Mouse (Mus musculus) gastrocnemius, postnatal 14 days (tissue): ENCODE results near the gene Ifit2. TPM values are rescaled to one million over a fixed set of nuclear protein-coding genes. Genes with fewer than 3 reads are reported as not detected.
"Not testable (repeated sequence)": the region's sequence is repeated elsewhere in the genome, so short reads cannot be mapped to it uniquely, and the experiment has no call there.

Experiments used
- DNase-seq: peaks from one replicate; pipeline ENCODE4 v3.0.0; 2021; ENCODE audit warnings: mixed read lengths
- intact Hi-C: fragments of 180-260 bp; cut with DNase I; formaldehyde crosslinking; loops from one replicate; pipeline ENCODE4 v1.15.1; 2025; ENCODE audit warnings: low total_unique reads
- total RNA-seq, 2 experiments: library from RNA; stranded (reverse); gene quantifications; 2 replicates each; pipeline ENCODE4 v1.2.3; 2021

The Ifit2 gene
- total RNA-seq, 2 experiments from 2014 or later: 1.8 to 2.0 TPM

DNA sequence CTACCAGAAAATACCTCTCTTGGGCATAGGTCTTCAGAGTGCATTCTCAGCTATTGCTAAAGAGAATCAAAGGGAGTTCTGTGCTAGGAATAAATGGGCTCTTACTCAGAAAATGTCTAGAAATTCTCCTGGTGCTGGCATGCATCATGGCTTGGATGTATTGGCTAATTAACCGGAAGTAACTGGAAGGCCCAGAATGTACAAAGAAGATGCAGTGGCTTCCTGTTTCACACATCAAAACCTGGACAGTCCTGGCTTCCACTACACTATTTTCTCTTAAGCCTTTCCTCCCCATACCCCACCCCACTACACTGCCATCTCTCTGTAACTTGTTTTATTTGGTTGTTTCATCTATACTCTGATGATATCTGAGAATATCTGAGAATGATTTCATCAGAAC is 11.1 kb upstream of the Ifit2 start:
- no peak for DNase-seq
- intact Hi-C loops: no loop called here

DNA sequence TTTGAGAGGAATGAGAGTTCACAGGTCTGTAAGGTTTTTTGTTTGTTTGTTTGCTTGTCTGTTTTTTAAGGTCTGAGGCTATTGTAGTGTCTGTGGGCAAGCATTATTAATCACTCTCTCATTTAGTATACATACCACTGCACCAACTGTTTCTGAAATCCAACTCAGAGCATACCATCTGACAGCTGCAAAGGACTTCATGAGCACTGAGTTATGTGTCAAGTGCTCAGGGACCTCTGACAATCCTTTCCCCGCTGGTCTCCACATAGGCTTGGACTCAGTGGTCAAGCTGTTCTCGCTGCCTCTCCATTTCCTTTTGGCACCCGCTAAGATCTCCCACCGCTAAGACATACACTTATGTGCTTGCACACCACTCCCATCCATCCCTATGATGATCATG is 4.3 kb upstream of the Ifit2 start:
- DNase-seq: no peak
- intact Hi-C loops: loop anchor here (5.0 kb wide), 2 partner anchors 91 to 209 kb away; no protein-coding TSS in a partner anchor

DNA sequence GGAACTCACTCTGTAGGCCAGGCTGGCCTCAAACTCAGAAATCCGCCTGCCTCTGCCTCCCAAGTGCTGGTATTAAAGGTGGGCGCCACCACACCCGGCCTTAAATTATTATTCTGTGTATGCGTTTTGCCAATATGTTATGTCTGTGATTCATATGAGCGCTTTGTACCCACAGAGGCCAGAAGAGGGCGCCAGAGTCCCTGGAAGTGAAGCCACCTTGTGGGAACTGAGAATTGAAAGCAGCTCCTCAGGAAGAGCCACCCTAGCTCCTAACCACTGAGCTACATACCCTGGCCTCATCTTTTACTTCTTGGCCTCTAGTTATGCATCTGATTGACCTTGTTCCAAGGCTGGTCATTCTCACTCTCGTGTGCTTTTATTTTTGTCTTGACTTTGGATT is 2.5 kb upstream of the Ifit2 start:
- intact Hi-C loops: loop anchor here (5.0 kb wide), 2 partner anchors 89 to 211 kb away; no protein-coding TSS in a partner anchor
- DNase-seq: peak; percentile 72

DNA sequence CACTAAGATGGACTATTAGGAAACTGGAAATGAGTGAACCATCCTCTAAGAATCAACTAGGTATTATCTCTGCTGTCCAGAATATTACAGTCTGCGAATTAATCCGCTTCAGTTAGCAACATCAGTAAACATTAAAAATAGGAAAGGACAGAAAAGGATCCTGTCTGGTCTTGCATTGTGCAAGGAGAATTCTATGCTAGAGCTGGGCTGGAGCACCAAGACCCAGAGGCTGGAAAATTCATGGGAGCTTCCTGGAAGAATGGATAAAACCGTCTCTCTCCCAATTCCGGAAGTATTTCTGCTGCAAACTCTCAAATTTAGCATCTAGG is 325 bp upstream of the Ifit2 start:
- intact Hi-C loops: no loop called here
- DNase-seq: no peak

DNA sequence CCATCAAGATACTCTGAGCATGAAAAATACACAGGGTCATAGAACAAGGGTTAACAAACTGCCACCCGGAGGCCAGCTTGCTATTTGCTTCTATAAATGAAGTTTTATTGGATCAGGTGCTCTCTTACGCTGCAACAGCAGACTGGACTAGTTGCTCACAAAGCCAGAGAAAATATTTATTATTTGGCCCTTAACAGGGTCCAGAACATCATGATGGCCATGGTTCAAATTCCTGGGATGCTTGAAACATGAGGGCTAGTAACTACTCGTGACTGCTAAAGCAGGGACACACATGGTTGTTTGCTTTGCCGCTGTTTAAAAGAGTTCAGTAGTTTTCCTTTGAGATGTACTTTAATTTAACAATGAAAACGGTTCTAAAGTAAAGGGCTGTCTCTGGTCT is 1.5 kb downstream of the Ifit2 start:
- no peak for DNase-seq
- intact Hi-C loops: no loop called here

DNA sequence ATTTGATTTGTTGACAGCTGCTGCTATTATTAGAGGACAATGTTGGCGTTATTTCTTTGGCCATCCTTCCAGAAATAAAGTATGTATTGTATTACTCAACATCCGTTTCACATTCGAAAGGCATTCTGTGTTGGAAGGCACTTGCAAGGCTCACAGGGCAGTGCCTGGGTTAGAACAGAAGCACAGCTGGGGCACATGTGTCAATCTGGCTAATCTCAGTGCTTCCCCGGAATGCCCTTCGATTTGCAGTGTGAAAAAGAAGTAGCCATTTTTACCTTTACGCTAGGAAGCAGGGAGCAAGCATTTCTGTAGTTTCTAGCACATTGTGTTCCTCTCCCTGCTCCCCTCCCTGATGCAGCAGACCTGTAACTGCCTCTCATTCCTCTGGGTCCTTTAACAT is 2.5 kb downstream of the Ifit2 start:
- intact Hi-C loops: no loop called here
- DNase-seq: no peak

DNA sequence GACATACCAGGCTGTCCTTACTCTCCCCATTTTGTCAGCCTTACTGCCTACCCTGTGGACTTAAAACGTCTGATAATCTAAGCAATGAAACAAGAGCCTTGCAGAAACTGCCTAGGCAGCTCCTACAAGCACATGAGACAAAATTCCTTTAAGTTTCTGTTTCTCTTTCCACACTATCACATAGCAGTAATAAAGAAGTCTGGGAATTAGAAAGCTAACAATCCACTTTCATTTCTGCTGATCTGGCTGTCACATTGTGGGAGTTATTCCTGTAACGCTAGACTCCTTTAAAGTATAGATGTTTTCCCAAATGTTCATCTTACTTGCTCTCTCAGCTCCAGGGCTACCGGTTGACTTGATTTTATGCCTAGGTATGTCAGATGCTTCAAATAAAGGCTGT is 3.0 kb downstream of the Ifit2 start:
- no peak for DNase-seq
- intact Hi-C loops: no loop called here

DNA sequence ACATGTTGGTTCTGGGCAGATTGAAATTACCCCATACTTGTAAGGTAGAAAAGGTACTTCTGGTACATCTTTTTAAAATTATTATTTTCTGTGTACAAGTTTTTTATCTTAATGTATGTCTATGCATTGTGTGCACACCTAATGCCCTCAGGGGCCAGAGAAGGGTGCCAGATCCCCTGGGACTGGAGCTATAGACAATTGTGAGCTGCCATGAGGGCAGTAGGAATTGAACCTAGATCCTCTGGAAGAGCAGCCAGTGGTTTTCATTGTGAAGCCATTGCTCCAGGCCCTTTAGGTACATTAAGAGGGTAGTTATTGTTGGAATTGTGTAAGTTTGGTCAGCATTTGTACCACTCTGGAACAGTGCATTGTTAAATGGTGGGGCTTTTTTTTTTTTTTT is 3.6 kb downstream of the Ifit2 start:
- intact Hi-C loops: no loop called here
- DNase-seq: no peak

DNA sequence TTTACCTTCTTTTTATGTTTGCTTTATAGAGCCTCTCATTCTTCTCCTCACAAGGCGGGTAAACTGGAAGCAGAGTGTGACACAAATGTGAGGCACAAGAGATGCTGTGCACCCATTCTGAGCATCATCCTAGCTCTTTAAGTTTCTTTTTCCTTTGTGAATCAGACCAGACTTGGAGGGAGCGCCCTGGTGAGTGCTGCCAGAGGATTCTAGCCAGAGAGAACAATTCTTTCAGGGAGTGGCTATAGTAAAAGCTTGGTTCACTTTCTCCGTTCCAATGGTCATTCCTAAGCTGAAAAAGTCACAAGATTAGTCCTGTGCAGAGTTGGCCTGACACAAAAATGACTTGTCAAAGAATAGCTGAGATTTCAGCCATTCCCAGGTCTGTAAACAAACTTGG is 6.1 kb downstream of the Ifit2 start:
- intact Hi-C loops: no loop called here
- DNase-seq: peak; percentile 44

DNA sequence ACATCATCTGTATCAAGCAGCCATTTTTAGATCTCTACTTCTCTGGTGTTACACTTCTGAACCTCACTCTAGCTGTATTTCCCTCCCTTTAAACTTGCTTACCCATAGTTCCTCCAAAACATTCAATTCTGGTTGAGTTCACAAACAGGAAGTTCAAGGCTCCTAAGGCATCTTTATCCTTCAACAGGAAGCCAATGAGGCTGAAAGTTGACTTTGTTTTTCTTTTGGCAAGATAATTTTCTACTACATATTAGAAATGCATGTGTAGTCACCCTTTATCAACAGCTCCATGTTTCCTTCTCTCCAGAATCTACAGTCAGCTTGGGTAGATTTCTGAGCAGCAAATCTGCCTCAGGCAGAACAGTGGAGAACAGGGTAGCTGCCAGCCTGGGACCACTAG is 12.1 kb downstream of the Ifit2 start:
- intact Hi-C loops: no loop called here

DNA sequence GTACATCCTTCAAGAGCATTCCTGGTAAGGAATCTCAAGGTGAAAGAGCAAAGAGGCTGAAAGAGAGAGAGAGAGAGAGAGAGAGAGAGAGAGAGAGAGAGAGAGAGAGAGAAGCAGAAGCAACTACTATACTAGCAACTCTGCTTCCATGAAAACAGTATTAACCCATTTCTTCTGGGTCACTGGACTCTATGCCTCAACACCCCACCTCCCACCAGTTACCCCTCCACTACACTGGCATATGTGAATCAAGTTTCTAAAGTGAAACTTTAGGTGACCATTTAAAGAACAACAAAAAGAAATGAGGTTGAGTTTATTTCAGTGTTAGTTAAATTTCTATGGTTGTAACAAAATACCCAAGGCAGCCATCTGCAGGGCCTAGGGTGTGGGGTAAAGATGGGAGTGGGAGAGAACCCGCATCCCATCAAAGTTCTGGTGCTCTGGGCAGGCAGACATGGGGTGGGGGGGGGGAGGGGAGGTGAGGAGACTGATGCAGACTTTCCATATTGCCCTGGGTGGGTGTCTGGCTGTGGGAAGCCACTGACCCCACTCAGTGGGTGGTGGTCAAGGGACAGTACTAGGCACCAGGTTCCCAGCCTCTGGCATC is 15.8 kb downstream of the Ifit2 start:
- no peak for DNase-seq
- intact Hi-C loops: no loop called here

More for the DNA sequence above, 12.1 kb downstream of the Ifit2 start:
- DNase-seq: no peak

DNA sequence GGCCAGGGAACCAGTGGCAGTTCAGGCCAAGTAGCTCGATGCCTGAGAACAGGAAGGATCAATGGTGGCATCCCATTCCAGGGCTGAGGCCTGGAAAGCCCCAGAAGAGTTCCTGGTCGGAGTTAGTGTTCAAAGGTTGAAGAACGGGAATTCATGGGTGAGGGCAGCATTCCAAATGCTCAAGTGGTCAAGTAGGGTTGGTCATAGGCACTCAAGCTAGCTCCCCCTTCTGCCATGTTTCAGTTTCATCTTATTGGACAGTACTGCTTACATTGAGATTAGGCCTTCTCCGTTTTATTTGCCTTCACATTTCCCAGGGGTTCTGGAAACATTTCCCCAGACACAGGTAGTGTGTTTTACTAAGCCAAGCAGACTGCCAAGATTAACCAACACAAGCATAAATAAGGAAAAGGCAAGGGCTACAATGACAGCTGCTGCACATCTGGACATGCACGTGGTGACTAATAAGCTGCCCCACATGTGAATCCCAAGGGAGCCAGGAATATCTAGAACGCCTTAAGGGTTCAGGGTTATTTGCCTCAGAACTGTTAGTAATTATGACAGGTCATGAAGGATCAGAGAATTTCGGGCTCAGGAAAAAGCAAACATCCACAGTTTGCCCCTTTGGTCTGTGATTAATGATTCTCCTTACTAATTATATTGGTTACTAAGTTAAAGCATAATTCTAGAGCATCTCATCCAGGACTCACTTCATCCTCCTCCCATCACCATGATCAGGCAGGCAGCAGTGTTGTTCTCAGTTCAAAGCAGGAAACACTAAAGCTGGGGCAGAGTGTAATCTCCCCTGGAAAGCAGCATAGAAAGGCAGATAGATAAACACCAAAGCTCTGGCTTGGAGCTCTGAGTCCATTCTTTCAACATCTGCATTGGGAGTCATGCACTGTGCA is 18.7 kb downstream of the Ifit2 start:
- DNase-seq: no peak
- intact Hi-C loops: no loop called here

DNA sequence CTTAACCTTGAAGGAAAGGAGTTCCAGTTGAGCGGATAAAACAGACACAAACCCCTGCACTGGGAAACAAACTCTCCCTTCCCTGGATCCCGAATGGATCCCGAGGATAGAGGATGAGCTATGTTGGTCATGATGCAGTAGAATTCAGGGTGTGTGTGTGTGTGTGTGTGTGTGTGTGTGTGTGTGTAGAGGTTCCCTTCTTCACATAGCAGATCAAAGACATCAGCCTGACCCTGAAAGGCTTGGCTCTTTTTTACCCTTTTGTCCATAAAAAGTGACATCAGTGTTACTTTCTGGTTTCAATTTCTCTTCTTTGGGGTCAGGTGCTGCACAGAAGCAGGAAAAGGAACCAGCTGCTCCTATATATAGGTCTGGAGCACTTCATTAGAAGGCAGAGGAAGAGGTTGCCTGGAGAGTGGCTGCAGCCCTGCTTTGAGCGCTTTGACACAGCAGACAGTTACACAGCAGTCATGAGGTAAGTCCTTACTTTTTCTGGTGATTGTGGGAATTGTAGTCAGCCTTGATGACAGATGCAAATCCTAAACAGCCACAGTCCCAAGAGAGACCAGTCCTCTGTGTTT is 19.5 kb downstream of the Ifit2 start:
- DNase-seq: no peak
- intact Hi-C loops: no loop called here

DNA sequence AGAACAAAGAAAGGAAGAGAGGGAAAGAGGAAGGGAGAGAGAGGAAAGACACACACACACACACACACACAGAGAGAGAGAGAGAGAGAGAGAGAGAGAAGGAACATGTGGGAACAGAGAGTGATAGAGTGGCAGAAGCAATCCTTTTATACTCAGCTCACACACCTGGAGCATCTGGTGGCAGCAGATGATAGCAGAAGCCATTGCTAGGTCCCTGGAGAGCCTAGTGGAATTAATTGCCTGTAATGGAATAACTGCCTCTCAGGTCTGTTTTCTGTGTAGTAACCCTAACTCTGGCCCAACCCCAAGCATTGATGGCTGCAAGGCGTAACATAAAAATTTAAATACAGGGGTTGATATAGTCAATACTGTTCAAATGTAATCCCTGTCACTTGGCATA is 20.6 kb downstream of the Ifit2 start:
- no peak for DNase-seq
- intact Hi-C loops: no loop called here

DNA sequence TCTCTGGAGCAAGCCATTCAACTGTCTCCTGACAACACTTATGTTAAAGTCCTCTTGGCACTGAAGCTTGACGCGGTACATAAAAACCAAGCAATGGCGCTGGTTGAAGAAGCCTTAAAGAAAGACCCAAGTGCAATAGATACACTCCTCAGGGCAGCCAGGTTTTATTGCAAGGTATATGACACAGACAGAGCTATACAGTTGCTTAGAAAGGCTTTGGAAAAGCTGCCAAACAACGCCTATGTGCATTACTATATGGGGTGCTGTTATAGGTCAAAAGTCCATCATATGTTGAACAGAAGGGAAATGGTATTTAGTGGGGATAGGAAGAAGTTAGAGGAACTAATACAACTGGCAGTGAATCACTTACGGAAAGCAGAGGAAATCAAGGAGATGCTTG is 23.2 kb downstream of the Ifit2 start:
- no peak for DNase-seq
- intact Hi-C loops: no loop called here

DNA sequence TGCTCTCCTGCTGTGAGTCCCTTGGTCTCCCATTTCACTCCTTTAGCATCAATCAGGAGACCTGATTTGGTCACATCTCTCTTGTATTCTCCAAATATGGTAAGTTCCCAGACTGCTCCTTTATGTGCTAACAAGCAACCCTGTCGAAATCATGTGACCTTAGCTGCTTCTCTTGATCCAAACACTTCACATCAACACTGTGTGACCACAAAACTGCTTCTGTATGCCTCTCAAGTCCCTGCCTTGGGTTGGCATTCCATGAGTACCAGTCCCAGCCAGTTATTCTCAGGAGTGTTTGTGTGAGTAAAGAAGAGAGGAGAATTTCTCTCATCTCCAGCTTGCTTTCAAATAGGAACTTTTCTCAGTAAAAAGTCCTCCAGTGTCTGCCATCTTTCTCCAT is 26.6 kb downstream of the Ifit2 start:
- intact Hi-C loops: no loop called here
- no peak for DNase-seq

DNA sequence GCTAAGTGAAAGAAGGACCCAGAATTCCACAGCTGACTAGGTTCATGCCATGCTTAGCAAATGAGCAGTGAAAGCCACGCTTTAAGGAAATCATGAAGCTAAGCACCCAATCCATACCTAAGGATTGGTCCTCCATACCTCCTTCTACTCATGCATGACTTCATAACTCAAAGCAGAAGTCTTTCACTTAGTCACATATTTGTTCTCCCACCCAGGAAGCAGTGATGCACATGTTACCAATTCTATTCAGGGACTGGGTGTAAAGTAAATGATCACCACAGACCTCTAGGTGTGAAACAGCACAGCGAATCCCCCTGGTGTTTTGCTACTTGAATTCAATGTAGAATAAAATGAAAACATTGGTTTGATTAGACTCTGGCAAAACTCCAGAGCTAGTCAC is 32.2 kb downstream of the Ifit2 start:
- intact Hi-C loops, DNase-seq: not testable (repeated sequence)

DNA sequence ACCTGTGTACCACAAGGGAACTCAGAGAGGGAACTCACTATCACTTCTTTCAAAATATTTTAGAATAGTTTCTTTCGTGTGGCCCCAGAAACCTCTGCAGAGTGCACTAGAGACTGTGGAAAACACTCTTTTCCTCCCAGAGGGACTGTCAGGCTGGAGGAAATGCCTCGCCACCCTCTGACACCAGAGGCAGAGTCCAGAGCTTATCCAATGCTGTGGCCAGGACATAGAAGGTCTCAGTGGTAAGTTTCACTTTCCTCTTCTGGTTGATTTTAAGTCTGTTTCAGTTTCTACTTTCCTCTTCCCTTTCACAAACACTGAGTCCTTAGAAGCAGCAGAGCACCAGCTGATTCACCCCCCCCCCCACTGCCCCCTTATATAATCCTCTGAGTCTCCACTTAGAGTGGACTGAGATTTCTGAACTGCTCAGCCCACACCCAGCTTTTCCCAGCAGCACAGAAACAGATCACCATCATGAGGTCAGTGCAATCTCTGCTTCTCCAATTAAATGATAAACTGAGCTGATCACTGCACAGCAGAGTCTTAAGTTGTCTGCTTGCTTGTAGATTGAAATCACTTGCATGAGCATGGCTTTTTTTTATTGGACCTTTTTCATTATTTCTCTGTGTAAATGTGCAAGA is 32.8 kb downstream of the Ifit2 start, which contains the start of gene Ifit3:
Ifit3 (plus strand) TSS at position 406 of the 641 bp plus-strand sequence.
- intact Hi-C loops, DNase-seq: not testable (repeated sequence)

DNA sequence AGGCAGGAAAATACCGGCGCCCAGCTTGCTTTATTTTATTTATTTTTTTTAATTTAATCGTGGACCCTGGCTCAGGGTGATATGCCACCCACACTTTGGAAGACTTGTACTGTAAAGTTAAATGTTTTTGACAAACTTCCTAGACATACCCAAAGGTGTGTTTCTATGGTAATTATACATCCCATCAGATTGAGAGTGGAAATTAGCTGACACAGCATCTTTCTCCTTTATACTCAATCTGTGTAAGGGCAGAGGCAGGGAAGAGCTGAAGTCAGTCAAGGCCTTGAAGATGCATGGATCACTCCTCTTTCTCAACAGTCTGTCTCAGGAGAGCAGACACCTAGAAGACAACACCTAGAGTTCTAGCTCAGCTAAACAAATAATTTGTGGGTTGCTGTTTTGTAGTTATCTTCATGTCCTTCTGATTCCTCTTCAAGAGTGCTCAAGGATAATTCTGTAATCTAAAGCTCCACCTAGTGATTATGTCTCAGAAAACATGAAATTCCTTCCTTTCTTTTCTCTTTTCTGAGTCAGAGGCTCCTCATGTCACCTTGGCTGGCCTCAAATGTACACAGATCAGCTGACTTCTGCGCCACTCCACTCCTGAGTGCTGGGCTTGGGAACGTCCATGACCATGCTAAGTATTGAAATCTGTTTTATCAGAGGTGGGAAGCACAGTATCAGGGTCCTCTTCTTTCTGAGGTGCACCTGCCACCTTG is 35.4 kb downstream of the Ifit2 start:
- intact Hi-C loops: not testable (repeated sequence)

More for the DNA sequence above, 35.4 kb downstream of the Ifit2 start:
- not testable (repeated sequence) for DNase-seq
